Mouse (Mus musculus): ENCODE results near the gene Bmpr1b. TPM values are rescaled to one million over a fixed set of nuclear protein-coding genes. Genes with fewer than 3 reads are reported as not detected.

Bmpr1b gene
- polyA plus RNA-seq, 1 experiment from 2014 or later = 3.6 TPM

GRCm38 (mm10) chr3:141818615-141819312, 350.5 kb downstream of the Bmpr1b start:
- H3K27me3 ChIP-seq (ENCODE audit: control insufficient read depth, insufficient read depth, low read depth, low read length) = no peaks in the 10 kb centered on the region
- no peaks in the 10 kb centered on the region for H3K36me3 ChIP-seq (ENCODE audit: control insufficient read depth, insufficient read depth, low read length)
- ATAC-seq = peak; percentile 59
- peak overlapping the region; percentile 37 for H3K4me2 ChIP-seq (ENCODE audit: low read length)
- 0 out of 2 replicates have a peak overlapping the region, but pooled peaks have one; percentile 20 for H3K9ac ChIP-seq (ENCODE audit: low read depth, low read length)
- H3K9me3 ChIP-seq (replicated peaks; ENCODE audit: control insufficient read depth, low read length, poor library complexity, severe bottlenecking) = no peaks in the 10 kb centered on the region
- peaks cover 12% of the 10 kb centered on the region for H3K4me1 ChIP-seq (ENCODE audit: control insufficient read depth, insufficient read depth, low read length)
- no peak overlapping the region for H3K4me3 ChIP-seq (ENCODE audit: low read depth, low read length)
- 10% methylated on average over 3 of the region's 3 CpGs for WGBS
- H3K27ac ChIP-seq (ENCODE audit: low read length) = peak overlapping the region; percentile 55

- H3K27ac ChIP-seq (ENCODE audit: low read length) = no peak overlapping the region
- peaks cover 11% of the 10 kb centered on the region for H3K4me1 ChIP-seq (ENCODE audit: control insufficient read depth, insufficient read depth, low read length)
- no peaks in the 10 kb centered on the region for H3K27me3 ChIP-seq (ENCODE audit: control insufficient read depth, insufficient read depth, low read depth, low read length)
- H3K4me3 ChIP-seq (ENCODE audit: low read depth, low read length) = no peak overlapping the region
- no peak for ATAC-seq
- no peaks in the 10 kb centered on the region for H3K9me3 ChIP-seq (replicated peaks; ENCODE audit: control insufficient read depth, low read length, poor library complexity, severe bottlenecking)
- no peak overlapping the region for H3K9ac ChIP-seq (ENCODE audit: low read depth, low read length)
- H3K36me3 ChIP-seq (ENCODE audit: control insufficient read depth, insufficient read depth, low read length) = no peaks in the 10 kb centered on the region
- no peak overlapping the region for H3K4me2 ChIP-seq (ENCODE audit: low read length)
- WGBS = 50% methylated on average over 1 of the region's 1 CpGs
Observed at GRCm38 (mm10) chr3:141814776-141815175, 354.4 kb downstream of the Bmpr1b start.

DNA sequence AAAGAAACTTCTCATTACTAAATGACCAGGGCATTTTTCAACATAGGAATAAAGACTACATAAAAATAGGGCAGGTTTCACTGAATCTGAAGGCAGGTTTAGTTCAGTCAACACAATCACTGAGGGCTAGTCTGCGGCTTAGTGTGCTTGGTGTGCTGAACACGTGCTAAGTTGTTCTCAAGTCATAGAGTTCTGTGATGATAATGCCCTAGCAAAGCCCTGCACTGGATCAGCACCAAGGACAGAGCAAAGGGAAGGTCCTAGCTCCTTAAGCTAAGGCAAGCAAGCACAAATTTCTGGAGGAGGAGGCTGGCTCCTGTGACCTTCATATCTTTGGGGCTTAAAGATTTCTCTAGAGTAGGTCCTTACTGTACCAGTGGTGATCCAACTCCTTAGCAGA, 357.9 kb downstream of the Bmpr1b start:
- 20% methylated on average over 2 of the region's 2 CpGs for WGBS
- H3K27ac ChIP-seq (ENCODE audit: low read length) = no peak overlapping the region

DNA sequence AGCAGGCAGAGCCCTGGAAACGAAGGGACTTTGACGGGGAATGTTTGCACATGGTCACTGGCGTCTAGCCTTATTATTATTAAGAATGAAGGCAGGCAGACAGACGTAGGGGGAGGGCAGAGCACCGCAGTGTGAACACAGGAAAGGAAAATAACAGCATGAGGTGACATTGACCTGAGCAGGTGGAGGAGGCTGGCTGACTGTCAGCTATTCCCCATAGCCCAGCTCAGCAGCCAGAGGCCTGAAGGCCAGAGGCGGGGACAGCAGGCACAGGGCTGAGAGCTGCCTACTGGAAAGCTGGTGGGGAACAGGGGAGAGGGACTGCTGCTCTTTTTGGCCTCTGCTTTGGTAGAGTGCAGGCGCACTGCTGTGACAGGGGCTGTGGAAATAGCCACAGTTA, 358.3 kb downstream of the Bmpr1b start:
- Histone ChIP-seq H3K27ac (ENCODE audit: low read length) (no peak overlapping the region), H3K9ac (ENCODE audit: low read depth, low read length) (no peak overlapping the region), H3K27me3 (ENCODE audit: control insufficient read depth, insufficient read depth, low read depth, low read length) (no peaks in the 10 kb centered on the region), H3K4me3 (ENCODE audit: low read depth, low read length) (no peak overlapping the region), H3K4me1 (ENCODE audit: control insufficient read depth, insufficient read depth, low read length) (no peaks in the 10 kb centered on the region), H3K4me2 (ENCODE audit: low read length) (no peak overlapping the region), H3K9me3 (replicated peaks; ENCODE audit: control insufficient read depth, low read length, poor library complexity, severe bottlenecking) (no peaks in the 10 kb centered on the region), H3K36me3 (ENCODE audit: control insufficient read depth, insufficient read depth, low read length) (no peaks in the 10 kb centered on the region)
- ATAC-seq = no peak
- WGBS = 25% methylated on average over 7 of the region's 7 CpGs

More for the DNA sequence above, 357.9 kb downstream of the Bmpr1b start:
- no peaks in the 10 kb centered on the region for H3K9me3 ChIP-seq (replicated peaks; ENCODE audit: control insufficient read depth, low read length, poor library complexity, severe bottlenecking)
- no peak for ATAC-seq
- H3K9ac ChIP-seq (ENCODE audit: low read depth, low read length) = no peak overlapping the region
- no peaks in the 10 kb centered on the region for H3K27me3 ChIP-seq (ENCODE audit: control insufficient read depth, insufficient read depth, low read depth, low read length)
- no peak overlapping the region for H3K4me3 ChIP-seq (ENCODE audit: low read depth, low read length)
- H3K4me1 ChIP-seq (ENCODE audit: control insufficient read depth, insufficient read depth, low read length) = no peaks in the 10 kb centered on the region
- H3K36me3 ChIP-seq (ENCODE audit: control insufficient read depth, insufficient read depth, low read length) = no peaks in the 10 kb centered on the region
- H3K4me2 ChIP-seq (ENCODE audit: low read length) = no peak overlapping the region

DNA sequence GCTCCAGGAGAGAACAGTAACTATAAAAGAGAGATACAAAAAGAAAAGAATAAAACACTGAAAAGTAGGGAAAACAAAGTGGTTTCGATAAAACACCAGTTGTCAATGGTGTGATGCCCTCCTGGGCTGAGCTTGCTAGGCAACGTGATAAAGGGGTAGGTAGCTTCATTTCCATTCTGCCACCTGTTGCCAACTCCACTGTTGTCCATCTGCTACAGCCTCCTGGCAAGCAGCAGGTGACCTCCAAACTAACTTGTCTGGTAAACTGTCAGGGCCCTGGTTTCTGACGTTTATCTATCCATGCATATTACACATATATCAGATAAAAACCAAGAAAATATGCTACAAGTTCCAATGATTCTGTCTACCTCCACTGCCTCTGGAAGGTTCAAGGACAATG, 359.6 kb downstream of the Bmpr1b start:
- Histone ChIP-seq H3K9me3 (replicated peaks; ENCODE audit: control insufficient read depth, low read length, poor library complexity, severe bottlenecking) (no peaks in the 10 kb centered on the region), H3K9ac (ENCODE audit: low read depth, low read length) (no peak overlapping the region), H3K4me1 (ENCODE audit: control insufficient read depth, insufficient read depth, low read length) (no peaks in the 10 kb centered on the region), H3K27me3 (ENCODE audit: control insufficient read depth, insufficient read depth, low read depth, low read length) (no peaks in the 10 kb centered on the region), H3K4me2 (ENCODE audit: low read length) (no peak overlapping the region), H3K36me3 (ENCODE audit: control insufficient read depth, insufficient read depth, low read length) (no peaks in the 10 kb centered on the region), H3K4me3 (ENCODE audit: low read depth, low read length) (no peak overlapping the region), H3K27ac (ENCODE audit: low read length) (no peak overlapping the region)
- no peak for ATAC-seq
- WGBS = 76% methylated on average over 3 of the region's 3 CpGs

DNA sequence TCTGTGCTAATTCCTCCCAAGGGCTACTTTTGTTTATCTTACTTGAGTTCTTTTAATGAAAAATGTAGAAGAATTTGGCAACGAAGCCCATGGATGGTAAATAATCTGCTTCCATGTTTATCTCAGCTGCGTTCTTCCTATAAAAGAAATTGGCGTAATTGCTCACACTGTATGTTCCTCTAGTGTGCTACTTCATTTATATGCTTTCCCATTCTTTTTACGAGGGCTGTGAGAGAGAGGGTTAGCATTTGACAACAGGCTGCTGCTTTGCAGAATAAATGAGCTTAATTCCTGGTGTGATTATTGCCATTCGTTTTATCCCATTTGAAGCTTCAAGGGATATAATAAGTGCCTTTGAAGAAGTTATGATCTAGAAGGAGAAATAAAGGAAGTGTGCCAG, 365.1 kb downstream of the Bmpr1b start:
- ATAC-seq = no peak
- no peak overlapping the region for H3K9ac ChIP-seq (ENCODE audit: low read depth, low read length)
- WGBS = 76% methylated on average over 5 of the region's 5 CpGs
- H3K9me3 ChIP-seq (replicated peaks; ENCODE audit: control insufficient read depth, low read length, poor library complexity, severe bottlenecking) = no peaks in the 10 kb centered on the region
- H3K4me2 ChIP-seq (ENCODE audit: low read length) = no peak overlapping the region
- H3K4me3 ChIP-seq (ENCODE audit: low read depth, low read length) = no peak overlapping the region
- no peaks in the 10 kb centered on the region for H3K36me3 ChIP-seq (ENCODE audit: control insufficient read depth, insufficient read depth, low read length)
- no peaks in the 10 kb centered on the region for H3K4me1 ChIP-seq (ENCODE audit: control insufficient read depth, insufficient read depth, low read length)
- no peak overlapping the region for H3K27ac ChIP-seq (ENCODE audit: low read length)
- no peaks in the 10 kb centered on the region for H3K27me3 ChIP-seq (ENCODE audit: control insufficient read depth, insufficient read depth, low read depth, low read length)

DNA sequence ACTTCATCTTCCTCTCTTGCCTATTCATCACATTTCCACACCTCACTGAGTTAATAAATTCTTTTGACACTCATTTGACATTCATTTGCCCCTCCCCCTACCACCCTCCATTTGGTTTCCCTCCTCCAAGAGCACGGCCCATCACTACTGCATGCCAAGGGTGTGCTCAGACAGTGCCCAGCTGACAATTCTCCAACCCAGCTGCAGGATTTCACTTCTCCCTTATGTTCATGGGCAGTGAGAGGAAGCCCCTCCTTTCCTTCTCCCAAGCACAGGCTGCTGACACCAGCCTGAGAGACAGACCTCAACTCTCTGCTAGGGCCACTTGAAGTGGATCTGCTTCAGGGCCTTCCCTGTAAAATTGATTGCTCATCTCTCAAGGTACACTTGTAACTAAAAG, 371.4 kb downstream of the Bmpr1b start:
- 38% methylated on average over 1 of the region's 1 CpGs for WGBS
- H3K4me2 ChIP-seq (ENCODE audit: low read length) = no peak overlapping the region
- peak; percentile 67; the same call in 1 of the 2 replicates for ATAC-seq

GRCm38 (mm10) chr3:141797372-141797771, 371.9 kb downstream of the Bmpr1b start:
- ATAC-seq = no peak
- H3K9me3 ChIP-seq (replicated peaks; ENCODE audit: control insufficient read depth, low read length, poor library complexity, severe bottlenecking) = no peaks in the 10 kb centered on the region
- no peak overlapping the region for H3K27ac ChIP-seq (ENCODE audit: low read length)

More for the DNA sequence above, 371.4 kb downstream of the Bmpr1b start:
- Histone ChIP-seq H3K4me1 (ENCODE audit: control insufficient read depth, insufficient read depth, low read length) (no peaks in the 10 kb centered on the region), H3K9me3 (replicated peaks; ENCODE audit: control insufficient read depth, low read length, poor library complexity, severe bottlenecking) (no peaks in the 10 kb centered on the region), H3K27me3 (ENCODE audit: control insufficient read depth, insufficient read depth, low read depth, low read length) (no peaks in the 10 kb centered on the region), H3K4me3 (ENCODE audit: low read depth, low read length) (no peak overlapping the region), H3K27ac (ENCODE audit: low read length) (no peak overlapping the region), H3K9ac (ENCODE audit: low read depth, low read length) (no peak overlapping the region), H3K36me3 (ENCODE audit: control insufficient read depth, insufficient read depth, low read length) (no peaks in the 10 kb centered on the region)

DNA sequence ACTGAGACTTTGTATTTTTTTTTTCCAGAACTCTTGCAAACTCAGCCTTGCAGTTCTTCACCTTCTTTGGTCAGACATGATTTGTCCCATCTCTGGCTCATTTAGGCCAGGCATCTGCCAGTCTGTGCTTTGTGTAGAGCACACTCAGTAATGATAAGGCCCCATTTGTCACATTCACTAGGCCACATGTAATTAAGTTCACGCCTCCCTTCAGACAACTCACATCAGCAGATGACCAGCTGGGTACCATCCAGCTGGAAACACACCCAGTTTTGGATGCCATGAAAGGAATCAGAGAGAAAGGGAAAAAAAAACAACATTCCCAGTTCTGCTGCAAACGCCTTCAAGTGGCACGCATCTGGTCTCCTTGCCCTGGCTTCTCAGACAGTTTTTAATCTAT, 374.9 kb downstream of the Bmpr1b start:
- no peaks in the 10 kb centered on the region for H3K27me3 ChIP-seq (ENCODE audit: control insufficient read depth, insufficient read depth, low read depth, low read length)
- WGBS = 74% methylated on average over 3 of the region's 3 CpGs
- no peak for ATAC-seq

More at GRCm38 (mm10) chr3:141797372-141797771, 371.9 kb downstream of the Bmpr1b start:
- Histone ChIP-seq H3K4me2 (ENCODE audit: low read length) (no peak overlapping the region), H3K36me3 (ENCODE audit: control insufficient read depth, insufficient read depth, low read length) (no peaks in the 10 kb centered on the region), H3K27me3 (ENCODE audit: control insufficient read depth, insufficient read depth, low read depth, low read length) (no peaks in the 10 kb centered on the region), H3K4me1 (ENCODE audit: control insufficient read depth, insufficient read depth, low read length) (no peaks in the 10 kb centered on the region), H3K9ac (ENCODE audit: low read depth, low read length) (no peak overlapping the region), H3K4me3 (ENCODE audit: low read depth, low read length) (no peak overlapping the region)

More for the DNA sequence above, 374.9 kb downstream of the Bmpr1b start:
- Histone ChIP-seq H3K4me3 (ENCODE audit: low read depth, low read length) (no peak overlapping the region), H3K4me1 (ENCODE audit: control insufficient read depth, insufficient read depth, low read length) (no peaks in the 10 kb centered on the region), H3K36me3 (ENCODE audit: control insufficient read depth, insufficient read depth, low read length) (no peaks in the 10 kb centered on the region), H3K4me2 (ENCODE audit: low read length) (no peak overlapping the region), H3K9ac (ENCODE audit: low read depth, low read length) (no peak overlapping the region), H3K27ac (ENCODE audit: low read length) (no peak overlapping the region), H3K9me3 (replicated peaks; ENCODE audit: control insufficient read depth, low read length, poor library complexity, severe bottlenecking) (no peaks in the 10 kb centered on the region)

All from midbrain, embryonic 16.5 days (tissue).